Mouse (Mus musculus) olfactory bulb, adult 2 months (tissue): Measurements from ENCODE around the gene Zfp536. TPM values are rescaled to one million over a fixed set of nuclear protein-coding genes. Genes with fewer than 3 reads are reported as not detected.

Experiments used
- H3K27ac ChIP-seq: fragments of 200-500 bp; 2 replicates; pipeline ENCODE4 v1.5.1; 2012; ENCODE audit warnings: low read depth, low read length; ENCODE audit not compliant: insufficient read depth
- H3K4me1 ChIP-seq: fragments of 200-500 bp; 2 replicates; pipeline ENCODE4 v1.6.1; 2012; ENCODE audit warnings: low read length; ENCODE audit not compliant: control insufficient read depth, insufficient read depth
- H3K4me3 ChIP-seq: fragments of 200-500 bp; 2 replicates; pipeline ENCODE4 v1.5.1; 2012; ENCODE audit warnings: mild to moderate bottlenecking, low read depth, low read length, moderate library complexity; ENCODE audit not compliant: insufficient read depth
- CTCF ChIP-seq: fragments of 200-500 bp; IDR thresholded peaks from 2 replicates; pipeline ENCODE4 v1.5.1; 2012; ENCODE audit warnings: low read depth, mild to moderate bottlenecking, low read length, moderate library complexity; ENCODE audit not compliant: insufficient read depth
- POLR2A ChIP-seq: fragments of 200-500 bp; IDR thresholded peaks from 2 replicates; pipeline ENCODE4 v1.6.1; 2012; ENCODE audit warnings: mild to moderate bottlenecking, low read depth, low read length, moderate library complexity; ENCODE audit not compliant: insufficient read depth
- WGBS: fragments of 180-500 bp; shearing (Covaris S2); methylation state at CpG from one replicate; pipeline ENCODE4 v1.1.7; 2018; 5-methylcytosine and 5-hydroxymethylcytosine counted together
- polyA plus RNA-seq: library from polyadenylated mRNA; stranded (reverse); fragments of >200 nt; gene quantifications from 2 replicates; pipeline ENCODE4 v1.2.4, GENCODE M21; 2012; ENCODE audit warnings: low replicate concordance; ENCODE audit not compliant: missing spikeins, insufficient read depth, insufficient read length

Zfp536 gene
- polyA plus RNA-seq, 1 experiment = not detected

- Histone ChIP-seq H3K27ac (no peak overlapping the region), H3K4me1 (no peaks in the 10 kb centered on the region), H3K4me3 (no peak overlapping the region)
- 52% methylated on average over 6 of the region's 6 CpGs for WGBS
- TF ChIP-seq CTCF (no peak), POLR2A (no peak)
Observed at GRCm38 (mm10) chr7:37481165-37481564, 292.3 kb downstream of the Zfp536 start.

GRCm38 (mm10) chr7:37477309-37477708 lies 296.1 kb downstream of the Zfp536 start:
- Histone ChIP-seq H3K4me3 (no peak overlapping the region), H3K4me1 (no peaks in the 10 kb centered on the region), H3K27ac (no peak overlapping the region)
- 89% methylated on average over 5 of the region's 5 CpGs for WGBS
- TF ChIP-seq POLR2A (no peak), CTCF (no peak)

GRCm38 (mm10) chr7:37475485-37475884 lies 298.0 kb downstream of the Zfp536 start:
- Histone ChIP-seq H3K27ac (no peak overlapping the region), H3K4me3 (no peak overlapping the region), H3K4me1 (no peaks in the 10 kb centered on the region)
- 89% methylated on average over 2 of the region's 2 CpGs for WGBS
- no peak for TF ChIP-seq CTCF
- no peak for TF ChIP-seq POLR2A

- WGBS = 90% methylated on average over 8 of the region's 8 CpGs
Observed at GRCm38 (mm10) chr7:37474284-37474683, 299.2 kb downstream of the Zfp536 start.

DNA sequence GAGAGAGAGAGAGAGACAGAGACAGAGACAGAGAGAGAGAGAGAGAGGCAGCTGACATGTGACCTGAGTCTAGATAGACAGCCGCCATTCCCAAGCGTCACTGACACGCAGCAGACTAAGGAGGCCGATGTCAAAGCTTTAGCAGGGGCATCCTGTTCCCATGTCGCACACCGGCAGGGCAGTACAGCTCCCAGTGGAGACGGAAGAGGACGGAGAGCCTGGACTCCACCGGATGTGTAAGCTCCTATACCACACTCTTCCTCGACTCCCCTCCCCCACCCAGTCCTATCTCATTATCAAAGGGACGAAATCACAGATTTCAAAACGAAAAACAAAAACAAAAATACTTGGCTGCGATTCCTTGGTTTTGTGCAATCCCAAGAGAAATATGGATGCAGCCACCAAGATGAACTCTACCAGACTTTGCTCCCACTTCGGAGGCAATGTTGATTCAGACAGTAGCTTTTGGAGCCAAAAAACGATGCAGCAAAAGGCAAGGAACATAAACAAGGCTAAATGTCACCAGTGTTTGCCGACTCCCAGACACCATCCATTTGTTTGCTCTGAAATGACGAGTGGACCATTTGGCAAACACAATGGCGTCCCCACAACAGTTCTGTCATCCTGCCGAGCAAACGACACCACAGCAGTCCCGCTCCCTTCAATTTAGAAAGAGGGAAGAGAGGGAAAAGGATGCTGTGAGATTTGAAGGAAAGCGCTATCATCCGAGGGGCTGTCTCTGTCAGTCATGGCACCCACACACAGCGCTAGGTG lies 299.9 kb downstream of the Zfp536 start:
- 76% methylated on average over 24 of the region's 24 CpGs for WGBS
- Histone ChIP-seq H3K4me3 (no peak overlapping the region), H3K4me1 (no peaks in the 10 kb centered on the region), H3K27ac (no peak overlapping the region)
- no peak for TF ChIP-seq CTCF
- no peak for TF ChIP-seq POLR2A

More at GRCm38 (mm10) chr7:37474284-37474683, 299.2 kb downstream of the Zfp536 start:
- no peak for TF ChIP-seq CTCF
- TF ChIP-seq POLR2A = no peak
- no peaks in the 10 kb centered on the region for H3K4me1 ChIP-seq
- H3K27ac ChIP-seq = no peak overlapping the region
- no peak overlapping the region for H3K4me3 ChIP-seq

DNA sequence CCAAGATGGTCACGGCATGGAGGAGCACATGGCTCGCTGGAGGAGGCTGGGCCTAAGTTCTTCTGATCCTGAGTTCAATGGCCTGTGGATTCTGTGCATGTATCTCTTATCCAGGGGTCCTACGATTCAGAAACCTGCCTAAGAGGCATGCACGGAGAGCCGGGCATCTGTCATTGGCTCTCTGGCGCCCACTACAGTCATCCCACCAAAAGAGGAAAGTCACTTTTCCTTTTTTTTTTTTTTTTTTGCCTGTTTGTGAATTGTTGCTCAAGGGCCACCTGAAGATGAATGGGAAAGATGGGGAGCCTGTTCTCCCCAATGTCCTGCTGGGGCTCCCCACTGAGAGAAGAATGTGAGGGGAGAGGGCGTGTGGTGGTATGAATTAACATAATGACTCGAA lies 301.7 kb downstream of the Zfp536 start:
- Histone ChIP-seq H3K27ac (no peak overlapping the region), H3K4me3 (no peak overlapping the region), H3K4me1 (no peaks in the 10 kb centered on the region)
- TF ChIP-seq POLR2A = no peak
- TF ChIP-seq CTCF = no peak
- WGBS = 64% methylated on average over 8 of the region's 8 CpGs

DNA sequence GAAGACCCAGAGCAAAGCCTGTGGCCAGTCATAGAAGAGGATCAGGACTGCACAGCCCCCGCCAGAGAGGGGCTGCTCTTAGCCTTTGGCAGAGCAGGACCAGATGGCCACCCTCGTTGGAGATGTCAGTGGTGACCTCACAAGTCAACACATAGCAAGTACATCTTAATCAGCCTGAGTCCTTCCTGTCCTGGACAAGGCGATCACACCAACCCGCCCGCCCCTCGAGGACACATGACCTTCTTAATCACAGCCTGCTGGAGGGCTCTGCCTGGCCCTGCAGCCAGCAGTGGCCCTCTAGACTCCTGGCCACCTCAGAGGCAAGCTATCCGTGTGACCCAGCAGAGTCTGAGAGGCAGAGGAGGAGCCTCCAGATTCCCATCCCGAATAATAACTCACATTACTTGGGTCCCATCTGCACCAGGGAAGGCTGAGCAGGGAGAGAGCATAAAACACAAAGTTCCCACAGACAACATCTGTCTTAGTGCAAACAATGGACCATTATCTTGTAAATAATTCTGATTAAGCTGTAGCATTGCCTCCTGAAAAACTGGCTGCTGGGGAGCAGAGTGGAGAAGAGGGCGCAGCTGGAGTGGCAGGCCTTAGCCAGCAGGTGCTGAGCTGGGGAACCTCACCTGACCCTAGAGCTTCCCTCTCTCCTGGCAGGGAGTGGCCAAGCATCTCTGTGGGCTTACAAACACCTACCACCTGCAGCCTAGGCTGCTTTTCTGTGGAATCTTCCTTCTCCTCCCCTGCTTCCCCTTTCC lies 306.8 kb downstream of the Zfp536 start:
- no peak overlapping the region for H3K4me3 ChIP-seq
- WGBS = 63% methylated on average over 9 of the region's 9 CpGs
- H3K27ac ChIP-seq = no peak overlapping the region
- TF ChIP-seq CTCF (no peak), POLR2A (no peak)
- H3K4me1 ChIP-seq = 0 out of 2 replicates have a peak, but pooled peaks cover 3% of the 10 kb centered on the region

- H3K4me1 ChIP-seq = 0 out of 2 replicates have a peak, but pooled peaks cover 3% of the 10 kb centered on the region
- WGBS = 68% methylated on average over 7 of the region's 7 CpGs
- H3K27ac ChIP-seq = no peak overlapping the region
- H3K4me3 ChIP-seq = no peak overlapping the region
- no peak for TF ChIP-seq CTCF
- TF ChIP-seq POLR2A = no peak
Observed at GRCm38 (mm10) chr7:37464186-37464721, 309.2 kb downstream of the Zfp536 start.

- WGBS = 82% methylated on average over 3 of the region's 3 CpGs
- no peak for TF ChIP-seq POLR2A
- TF ChIP-seq CTCF = no peak
- no peak overlapping the region for H3K27ac ChIP-seq
- no peaks in the 10 kb centered on the region for H3K4me1 ChIP-seq
- no peak overlapping the region for H3K4me3 ChIP-seq
Observed at GRCm38 (mm10) chr7:37447523-37447922, 325.9 kb downstream of the Zfp536 start.
